Mouse (Mus musculus) stomach, postnatal 0 days (tissue): ENCODE measurements around the gene Rnf216.

Experiments
- CTCF ChIP-seq: IDR thresholded peaks from 2 replicates; pipeline ENCODE4 v1.5.1; 2016; ENCODE audit warnings: antibody characterized with exemption, low read depth, mild to moderate bottlenecking, moderate library complexity
- EP300 ChIP-seq: optimal IDR thresholded peaks from 2 replicates; pipeline ENCODE3; 2016; ENCODE audit warnings: antibody characterized with exemption

DNA sequence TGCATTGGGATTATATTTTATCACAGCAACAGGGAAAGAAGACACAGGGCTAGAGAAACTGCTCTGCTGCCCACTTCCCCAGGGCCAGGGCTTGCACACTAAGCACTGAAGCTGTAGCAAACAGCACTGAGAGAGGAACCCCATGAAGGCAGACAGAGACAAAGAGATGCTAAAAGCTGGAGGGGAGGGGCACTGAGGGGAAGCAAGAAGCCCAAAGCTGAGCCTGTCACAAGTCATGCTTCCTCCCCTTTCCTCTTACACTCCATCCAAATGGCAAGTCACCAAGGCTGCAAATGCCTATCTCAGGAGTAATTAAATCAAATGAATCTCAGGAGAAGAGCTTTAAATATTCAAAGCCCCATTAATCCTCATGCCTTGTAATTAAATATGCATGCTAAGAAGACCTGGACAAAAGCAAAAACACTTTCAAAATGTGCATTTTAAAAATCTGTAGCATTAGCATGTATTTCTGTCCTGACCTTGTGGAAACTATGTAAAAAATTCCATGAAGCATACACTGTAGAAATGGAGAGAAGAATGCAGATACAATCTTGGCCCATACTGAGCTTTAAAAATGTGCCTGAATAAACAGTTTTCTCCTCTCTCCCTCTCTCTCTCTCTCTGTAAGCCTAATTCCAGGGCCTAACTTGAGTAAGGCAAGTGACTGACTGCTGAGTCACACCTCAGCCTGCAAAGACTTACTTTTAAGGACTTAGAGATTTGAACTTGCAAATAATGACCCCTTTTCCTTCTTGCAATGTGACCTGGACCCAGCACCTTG is 64.4 kb downstream of the Rnf216 start:
- TF ChIP-seq CTCF (no peak), EP300 (peak; percentile 56)
